Mouse (Mus musculus) small intestine, adult 2 months (tissue): ENCODE results near the gene Ncoa6.

Source experiments
- CTCF ChIP-seq: fragments of 200-500 bp; IDR thresholded peaks from 2 replicates; pipeline ENCODE4 v1.5.1; 2012; ENCODE audit warnings: low read depth, mild to moderate bottlenecking, control low read depth, inconsistent platforms, low read length, moderate library complexity, mixed read lengths; ENCODE audit not compliant: insufficient replicate concordance, insufficient read length; ENCODE audit errors: extremely low read depth
- POLR2A ChIP-seq: fragments of 200-500 bp; IDR thresholded peaks from 2 replicates; pipeline ENCODE4 v1.6.1; 2012; ENCODE audit warnings: low read depth, mild to moderate bottlenecking, control low read depth, inconsistent platforms, low read length, moderate library complexity

GRCm38 (mm10) chr2:155505811-155506210 lies 32.1 kb upstream of the Ncoa6 start:
- no peak for TF ChIP-seq POLR2A
- no peak for TF ChIP-seq CTCF
